Mouse (Mus musculus) left cerebral cortex, postnatal 36 days (tissue): ENCODE results near the gene Spice1. TPM values are rescaled to one million over a fixed set of nuclear protein-coding genes. Genes with fewer than 3 reads are reported as not detected.

Source experiments
- DNase-seq, 2 experiments: peaks; one replicate each; pipeline ENCODE4 v3.0.0; 2021 to 2022; ENCODE audit warnings: low spot score in 2 of 2, mixed read lengths in 1 of 2
- intact Hi-C: fragments of 180-260 bp; cut with DNase I; formaldehyde crosslinking; loops from one replicate; pipeline ENCODE4 v1.15.1; 2025
- total RNA-seq, 2 experiments: library from RNA; stranded (reverse); gene quantifications; 2 replicates each; pipeline ENCODE4 v1.2.3; 2021

The Spice1 gene
- total RNA-seq, 2 experiments from 2014 or later: 15.7 to 21.0 TPM

- intact Hi-C loops: loop anchor here (1.0 to 10.0 kb wide), 2 partner anchors 120 to 187 kb away; partner anchors contain the start of gene Usf3
Observed at GRCm38 (mm10) chr16:44361921-44362890, 15.3 kb downstream of the Spice1 start.

GRCm38 (mm10) chr16:44365522-44365921 is 18.6 kb downstream of the Spice1 start:
- DNase-seq: no peak
- intact Hi-C loops: loop anchor here (10.0 kb wide), 1 partner anchor 191 kb away; the partner anchor contains the start of gene Usf3

More at GRCm38 (mm10) chr16:44361921-44362890, 15.3 kb downstream of the Spice1 start:
- no peak for DNase-seq

DNA sequence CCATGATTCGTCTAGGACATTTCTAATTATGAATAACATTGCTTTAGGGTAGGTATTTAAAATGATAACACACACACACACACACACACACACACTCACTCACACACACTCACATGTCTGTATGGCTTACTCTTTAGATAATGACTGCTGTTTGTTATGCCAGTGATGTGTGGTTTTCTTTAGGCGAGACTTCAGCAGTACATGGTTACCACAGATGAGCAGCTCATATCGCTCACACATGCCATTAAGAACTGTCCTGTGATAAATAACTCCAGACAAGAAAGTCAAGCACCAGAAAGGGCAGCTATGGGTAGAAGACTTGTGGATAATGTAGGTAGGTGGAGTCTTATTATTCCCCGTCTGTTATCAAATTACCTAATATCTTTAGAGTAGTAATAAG is 28.5 kb downstream of the Spice1 start:
- intact Hi-C loops: no loop called here
- DNase-seq: no peak

- no peak for DNase-seq
- intact Hi-C loops: no loop called here
Observed at GRCm38 (mm10) chr16:44380006-44380405, 33.1 kb downstream of the Spice1 start.

DNA sequence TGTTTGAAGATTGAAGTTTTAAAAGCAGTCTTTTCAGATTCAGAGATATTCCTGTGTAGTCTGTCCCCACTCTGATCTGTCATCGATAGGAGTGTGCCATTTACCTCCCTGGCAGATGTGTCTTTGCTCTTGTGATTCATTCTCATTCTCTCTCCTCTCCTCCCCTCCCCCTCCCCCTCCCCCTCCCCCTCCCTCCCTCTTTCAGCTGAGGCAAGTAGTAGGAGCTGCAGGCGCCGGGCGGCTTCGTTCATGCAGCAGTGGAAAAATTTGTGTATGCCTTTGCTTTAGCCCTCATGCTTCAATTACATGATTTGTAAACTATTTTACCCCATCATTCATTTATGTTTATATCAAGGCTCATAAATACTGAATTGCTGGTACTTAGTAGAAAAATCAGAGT is 34.7 kb downstream of the Spice1 start:
- DNase-seq: no peak
- intact Hi-C loops: no loop called here

- no peak for DNase-seq
- intact Hi-C loops: no loop called here
Observed at GRCm38 (mm10) chr16:44383549-44383948, 36.6 kb downstream of the Spice1 start.

- DNase-seq: no peak
- intact Hi-C loops: no loop called here
Observed at GRCm38 (mm10) chr16:44384251-44384650, 37.3 kb downstream of the Spice1 start.

DNA sequence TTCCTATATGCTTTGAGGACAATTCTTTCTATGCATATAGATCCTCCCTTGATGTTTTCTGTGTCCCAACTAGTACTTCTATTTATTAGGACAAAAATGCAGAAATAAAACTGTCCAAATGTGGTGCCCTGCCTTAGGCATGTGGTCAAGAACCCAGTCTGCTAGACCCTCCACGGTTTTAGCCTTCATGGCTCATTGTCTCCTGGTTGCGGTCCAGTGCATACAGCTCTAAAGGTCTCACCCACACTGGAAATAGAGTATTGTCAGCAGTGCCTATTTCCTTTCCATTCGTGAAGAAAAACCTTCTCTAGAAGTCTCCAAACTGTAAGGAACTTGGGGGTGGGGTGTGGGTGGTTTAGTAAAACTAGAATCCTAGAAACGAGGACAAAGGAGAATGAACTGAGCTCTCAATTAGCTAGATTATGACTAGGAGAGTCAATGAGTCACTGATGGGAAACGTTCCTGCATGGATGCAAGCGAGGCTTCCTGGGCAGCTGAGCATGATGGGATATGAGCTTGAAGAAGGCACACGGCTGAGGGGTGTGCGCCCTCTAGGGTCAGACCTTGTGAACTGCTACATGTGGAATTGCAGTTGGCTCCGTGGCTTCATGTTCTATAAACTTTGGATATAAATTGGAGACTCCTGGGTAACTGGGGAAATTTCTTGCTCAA is 45.1 kb downstream of the Spice1 start:
- intact Hi-C loops: no loop called here
- peak; percentile 57 to 60 for DNase-seq

DNA sequence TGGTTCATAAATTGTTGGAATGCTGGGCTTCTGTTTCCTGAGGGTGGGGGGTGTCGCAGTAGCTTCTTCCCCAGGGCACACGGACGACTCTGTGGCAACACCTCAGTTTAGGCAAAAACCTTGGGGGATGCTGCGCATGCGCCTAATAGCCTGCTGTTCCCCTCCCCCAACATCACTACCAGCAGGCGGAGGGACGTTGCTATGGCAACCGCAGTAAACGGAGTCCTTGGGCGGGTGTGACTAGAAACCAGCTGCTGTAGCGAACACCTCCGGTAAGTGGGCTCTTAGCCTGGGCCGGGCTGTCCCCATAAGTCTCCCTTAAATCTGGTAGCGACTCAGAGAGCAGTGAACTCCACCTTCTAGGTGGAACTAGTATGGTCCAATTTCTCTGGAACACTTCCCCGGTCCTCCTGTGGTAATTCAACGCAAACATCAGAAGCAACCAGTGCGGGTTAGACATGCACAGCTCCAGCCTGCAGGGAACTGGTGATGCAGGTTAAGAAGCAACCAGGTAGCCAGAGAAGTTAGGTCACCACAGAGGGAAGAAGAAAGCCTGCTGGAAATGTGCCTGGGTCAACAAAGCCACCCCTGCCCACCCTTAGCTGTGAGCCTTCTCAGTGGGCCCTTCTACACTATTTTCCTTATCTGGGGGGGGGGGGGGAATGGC is 47.8 kb downstream of the Spice1 start, which contains the start of gene Cfap44:
Gene Cfap44, plus strand, starts transcription at position 220 of the 667 bp plus-strand sequence.
- peak; percentile 85 to 87 for DNase-seq
- intact Hi-C loops: no loop called here

DNA sequence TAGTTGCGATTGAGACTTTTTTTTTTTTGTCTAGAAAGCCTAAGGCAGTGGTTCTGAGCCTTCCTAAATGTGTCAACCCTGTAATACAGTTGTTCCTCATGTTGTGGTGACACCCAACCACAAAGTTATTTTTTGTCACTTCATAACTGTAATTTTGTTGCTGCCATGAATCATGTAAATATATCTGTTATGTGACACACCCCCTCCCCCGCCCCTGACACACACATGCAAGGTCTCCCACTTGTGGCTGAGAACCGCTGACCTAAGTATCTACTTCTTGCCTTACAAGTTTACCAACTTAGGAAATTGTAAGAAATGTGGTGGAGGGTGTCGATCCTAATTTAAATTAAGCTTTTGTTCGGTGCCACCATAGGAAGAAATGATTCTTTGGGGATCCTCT is 58.0 kb downstream of the Spice1 start:
- no peak for DNase-seq
- intact Hi-C loops: no loop called here

GRCm38 (mm10) chr16:44407211-44407610 is 60.3 kb downstream of the Spice1 start:
- intact Hi-C loops: no loop called here
- DNase-seq: no peak

DNA sequence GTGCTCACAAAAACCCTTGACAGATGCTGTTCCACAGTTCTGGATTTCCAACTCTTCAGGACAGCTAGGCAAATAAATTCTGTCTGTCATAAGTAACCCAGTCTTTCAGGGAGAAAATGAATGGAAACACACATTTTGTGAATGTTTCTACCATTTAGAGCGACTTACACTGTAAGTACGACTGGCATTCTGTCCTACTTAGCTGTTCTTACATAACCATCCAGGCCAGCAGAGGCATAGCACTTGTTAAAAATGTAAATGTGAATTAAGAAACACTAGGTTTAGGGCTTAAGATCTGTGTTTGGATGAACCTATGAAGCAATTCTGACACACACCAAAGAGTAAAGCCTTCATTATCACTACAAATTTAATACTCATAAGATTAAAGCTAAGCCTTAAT is 61.4 kb downstream of the Spice1 start:
- intact Hi-C loops: no loop called here
- no peak for DNase-seq

DNA sequence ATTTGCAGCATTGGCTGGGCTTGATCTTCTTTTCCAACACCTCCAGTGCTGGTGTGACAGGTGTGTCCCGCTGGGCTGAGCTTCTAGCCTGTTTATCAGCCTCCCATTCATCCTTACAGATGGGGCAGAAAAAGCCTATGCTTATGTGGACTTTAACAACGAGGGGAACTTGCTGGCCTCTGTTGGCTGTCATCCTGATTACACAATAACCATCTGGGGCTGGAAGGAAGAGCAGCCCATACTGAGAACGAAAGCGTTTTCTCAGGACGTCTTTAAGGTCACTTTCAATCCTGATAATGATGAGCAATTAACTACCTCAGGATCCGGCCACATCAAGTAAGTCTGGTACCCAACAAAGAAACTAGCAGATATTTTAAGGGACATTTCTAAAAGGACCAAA is 63.3 kb downstream of the Spice1 start:
- intact Hi-C loops: no loop called here
- DNase-seq: no peak

GRCm38 (mm10) chr16:44417596-44417995 is 70.7 kb downstream of the Spice1 start:
- intact Hi-C loops: no loop called here
- DNase-seq: no peak

- intact Hi-C loops: no loop called here
- no peak for DNase-seq
Observed at GRCm38 (mm10) chr16:44421735-44422134, 74.8 kb downstream of the Spice1 start.

DNA sequence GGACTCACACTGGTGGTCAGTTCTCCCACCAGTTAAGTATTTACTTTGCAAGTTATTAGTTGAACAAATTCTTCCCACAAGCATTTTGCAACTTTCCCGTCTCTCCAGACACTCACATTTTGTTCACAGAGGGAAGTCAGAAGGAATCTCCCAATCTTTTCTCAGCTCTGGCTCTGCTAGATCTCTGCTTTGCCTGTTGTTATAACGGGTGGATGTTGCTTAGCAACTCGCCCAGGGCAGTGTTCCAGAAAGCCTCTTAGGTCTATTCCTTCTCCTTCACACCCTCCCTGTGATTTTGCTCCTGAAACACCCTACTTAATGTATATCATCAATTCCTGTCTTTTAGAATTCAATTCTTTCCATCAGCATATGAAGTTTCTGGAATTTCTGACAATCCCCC is 76.6 kb downstream of the Spice1 start:
- intact Hi-C loops: no loop called here
- DNase-seq: peak; percentile 54 to 69

- DNase-seq: no peak
- intact Hi-C loops: no loop called here
Observed at GRCm38 (mm10) chr16:44428456-44428855, 81.5 kb downstream of the Spice1 start.

GRCm38 (mm10) chr16:44430021-44430420 is 83.1 kb downstream of the Spice1 start:
- no peak for DNase-seq
- intact Hi-C loops: no loop called here

GRCm38 (mm10) chr16:44434931-44435330 is 88.0 kb downstream of the Spice1 start:
- DNase-seq: no peak
- intact Hi-C loops: no loop called here

GRCm38 (mm10) chr16:44435481-44435880 is 88.6 kb downstream of the Spice1 start:
- intact Hi-C loops: no loop called here
- no peak for DNase-seq
